Mouse (Mus musculus): ENCODE results near the gene Ehd4. TPM values are rescaled to one million over a fixed set of nuclear protein-coding genes. Genes with fewer than 3 reads are reported as not detected.
A peak's percentile ranks its signal among the peaks of the same experiment; 100 is the strongest.

Ehd4 gene
- polyA plus RNA-seq, 1 experiment from 2014 or later = 164 TPM

GRCm38 (mm10) chr2:120167763-120168162 is 13.4 kb upstream of the Ehd4 start:
- H3K4me2 ChIP-seq = no peak overlapping the region
- no peaks in the 10 kb centered on the region for H3K9me3 ChIP-seq
- H3K27me3 ChIP-seq (replicated peaks) = no peaks in the 10 kb centered on the region
- H3K4me3 ChIP-seq = no peak overlapping the region
- H3K4me1 ChIP-seq = 0 out of 2 replicates have a peak, but pooled peaks cover 4% of the 10 kb centered on the region
- no peak overlapping the region for H3K27ac ChIP-seq (replicated peaks)
- no peaks in the 10 kb centered on the region for H3K36me3 ChIP-seq
- 85% methylated on average over 8 of the region's 8 CpGs for WGBS
- no peak overlapping the region for H3K9ac ChIP-seq
- ATAC-seq (ENCODE audit: extremely low read depth, insufficient number of reproducible peaks, low FRiP score, low TSS enrichment) = no peak

- Histone ChIP-seq H3K4me1 (0 out of 2 replicates have a peak, but pooled peaks cover 4% of the 10 kb centered on the region), H3K4me2 (no peak overlapping the region), H3K9me3 (no peaks in the 10 kb centered on the region), H3K4me3 (no peak overlapping the region), H3K27me3 (replicated peaks) (no peaks in the 10 kb centered on the region), H3K9ac (no peak overlapping the region), H3K27ac (replicated peaks) (no peak overlapping the region), H3K36me3 (no peaks in the 10 kb centered on the region)
- no peak for ATAC-seq (ENCODE audit: extremely low read depth, insufficient number of reproducible peaks, low FRiP score, low TSS enrichment)
- WGBS = 75% methylated on average over 10 of the region's 10 CpGs
Observed at GRCm38 (mm10) chr2:120165474-120165873, 11.1 kb upstream of the Ehd4 start.

- WGBS = 88% methylated on average over 2 of the region's 2 CpGs
- no peak overlapping the region for H3K4me3 ChIP-seq
- ATAC-seq (ENCODE audit: extremely low read depth, insufficient number of reproducible peaks, low FRiP score, low TSS enrichment) = no peak
- peaks cover 8% of the 10 kb centered on the region for H3K4me1 ChIP-seq
- H3K36me3 ChIP-seq = no peaks in the 10 kb centered on the region
- no peak overlapping the region for H3K9ac ChIP-seq
- no peak overlapping the region for H3K4me2 ChIP-seq
- H3K27ac ChIP-seq (replicated peaks) = no peak overlapping the region
- peaks cover 4% of the 10 kb centered on the region; the same call in 1 of the 2 replicates for H3K9me3 ChIP-seq
- H3K27me3 ChIP-seq (replicated peaks) = no peaks in the 10 kb centered on the region
Observed at GRCm38 (mm10) chr2:120159434-120159833, 5.0 kb upstream of the Ehd4 start.

- peaks cover 4% of the 10 kb centered on the region; the same call in 1 of the 2 replicates for H3K9me3 ChIP-seq
- 38% methylated on average over 1 of the region's 1 CpGs for WGBS
- H3K4me3 ChIP-seq = no peak overlapping the region
- peaks cover 8% of the 10 kb centered on the region for H3K4me1 ChIP-seq
- ATAC-seq (ENCODE audit: extremely low read depth, insufficient number of reproducible peaks, low FRiP score, low TSS enrichment) = no peak
- H3K4me2 ChIP-seq = no peak overlapping the region
- no peak overlapping the region for H3K9ac ChIP-seq
- no peak overlapping the region for H3K27ac ChIP-seq (replicated peaks)
- H3K27me3 ChIP-seq (replicated peaks) = no peaks in the 10 kb centered on the region
- no peaks in the 10 kb centered on the region for H3K36me3 ChIP-seq
Observed at GRCm38 (mm10) chr2:120158846-120159245, 4.4 kb upstream of the Ehd4 start.

GRCm38 (mm10) chr2:120158016-120158415 is 3.6 kb upstream of the Ehd4 start:
- Histone ChIP-seq H3K4me1 (peaks cover 17% of the 10 kb centered on the region), H3K36me3 (no peaks in the 10 kb centered on the region), H3K27ac (replicated peaks) (no peak overlapping the region), H3K27me3 (replicated peaks) (no peaks in the 10 kb centered on the region), H3K4me3 (no peak overlapping the region), H3K4me2 (no peak overlapping the region), H3K9ac (no peak overlapping the region), H3K9me3 (peaks cover 4% of the 10 kb centered on the region; the same call in 1 of the 2 replicates)
- ATAC-seq (ENCODE audit: extremely low read depth, insufficient number of reproducible peaks, low FRiP score, low TSS enrichment) = no peak
- 49% methylated on average over 5 of the region's 5 CpGs for WGBS

- no peak overlapping the region for H3K9ac ChIP-seq
- no peak overlapping the region for H3K4me3 ChIP-seq
- H3K4me2 ChIP-seq = no peak overlapping the region
- H3K27me3 ChIP-seq (replicated peaks) = no peaks in the 10 kb centered on the region
- H3K4me1 ChIP-seq = peaks cover 19% of the 10 kb centered on the region
- no peak for ATAC-seq (ENCODE audit: extremely low read depth, insufficient number of reproducible peaks, low FRiP score, low TSS enrichment)
- 75% methylated on average over 2 of the region's 2 CpGs for WGBS
- no peaks in the 10 kb centered on the region for H3K36me3 ChIP-seq
- H3K9me3 ChIP-seq = peaks cover 4% of the 10 kb centered on the region; the same call in 1 of the 2 replicates
- no peak overlapping the region for H3K27ac ChIP-seq (replicated peaks)
Observed at GRCm38 (mm10) chr2:120157606-120158005, 3.2 kb upstream of the Ehd4 start.

- H3K4me1 ChIP-seq = peaks cover 43% of the 10 kb centered on the region
- under 1% methylated on average over 38 of the region's 38 CpGs for WGBS
- no peak for ATAC-seq (ENCODE audit: extremely low read depth, insufficient number of reproducible peaks, low FRiP score, low TSS enrichment)
Observed at GRCm38 (mm10) chr2:120153586-120154360, 633 bp downstream of the Ehd4 start.

GRCm38 (mm10) chr2:120150571-120150970 is 3.8 kb downstream of the Ehd4 start:
- Histone ChIP-seq H3K27me3 (replicated peaks) (no peaks in the 10 kb centered on the region), H3K27ac (replicated peaks) (0 out of 2 replicates have a peak overlapping the region, but pooled peaks have one; percentile 10), H3K9ac (no peak overlapping the region), H3K36me3 (peaks cover 11% of the 10 kb centered on the region), H3K9me3 (no peaks in the 10 kb centered on the region), H3K4me2 (no peak overlapping the region), H3K4me1 (peaks cover 70% of the 10 kb centered on the region), H3K4me3 (no peak overlapping the region)
- ATAC-seq (ENCODE audit: extremely low read depth, insufficient number of reproducible peaks, low FRiP score, low TSS enrichment) = no peak
- 77% methylated on average over 3 of the region's 3 CpGs for WGBS

More at GRCm38 (mm10) chr2:120153586-120154360, 633 bp downstream of the Ehd4 start:
- Histone ChIP-seq H3K36me3 (peaks cover 11% of the 10 kb centered on the region), H3K27me3 (replicated peaks) (no peaks in the 10 kb centered on the region), H3K27ac (replicated peaks) (peak overlapping the region; percentile 87), H3K9ac (peak overlapping the region; percentile 97), H3K9me3 (peaks cover 4% of the 10 kb centered on the region; the same call in 1 of the 2 replicates), H3K4me2 (peak overlapping the region; percentile 97), H3K4me3 (peak overlapping the region; percentile 96)

- WGBS = 80% methylated on average over 7 of the region's 7 CpGs
- no peak overlapping the region for H3K9ac ChIP-seq
- H3K27ac ChIP-seq (replicated peaks) = peak overlapping the region; percentile 29; the same call in 1 of the 2 replicates
Observed at GRCm38 (mm10) chr2:120149634-120150033, 4.8 kb downstream of the Ehd4 start.

GRCm38 (mm10) chr2:120147999-120148398 is 6.4 kb downstream of the Ehd4 start:
- Histone ChIP-seq H3K4me1 (peaks cover 62% of the 10 kb centered on the region), H3K27ac (replicated peaks) (peak overlapping the region; percentile 86), H3K36me3 (peaks cover 11% of the 10 kb centered on the region), H3K4me3 (no peak overlapping the region), H3K9ac (peak overlapping the region; percentile 41), H3K27me3 (replicated peaks) (no peaks in the 10 kb centered on the region), H3K9me3 (no peaks in the 10 kb centered on the region), H3K4me2 (peak overlapping the region; percentile 55)
- ATAC-seq (ENCODE audit: extremely low read depth, insufficient number of reproducible peaks, low FRiP score, low TSS enrichment) = peak; percentile 68; the same call in 1 of the 2 replicates
- 21% methylated on average over 3 of the region's 3 CpGs for WGBS

More at GRCm38 (mm10) chr2:120149634-120150033, 4.8 kb downstream of the Ehd4 start:
- no peaks in the 10 kb centered on the region for H3K27me3 ChIP-seq (replicated peaks)
- peaks cover 11% of the 10 kb centered on the region for H3K36me3 ChIP-seq
- ATAC-seq (ENCODE audit: extremely low read depth, insufficient number of reproducible peaks, low FRiP score, low TSS enrichment) = no peak
- H3K4me2 ChIP-seq = no peak overlapping the region
- H3K4me1 ChIP-seq = peaks cover 71% of the 10 kb centered on the region
- H3K9me3 ChIP-seq = no peaks in the 10 kb centered on the region
- no peak overlapping the region for H3K4me3 ChIP-seq

GRCm38 (mm10) chr2:120147364-120147763 is 7.0 kb downstream of the Ehd4 start:
- ATAC-seq (ENCODE audit: extremely low read depth, insufficient number of reproducible peaks, low FRiP score, low TSS enrichment) = no peak
- WGBS = 23% methylated on average over 2 of the region's 2 CpGs
- peak overlapping the region; percentile 86 for H3K27ac ChIP-seq (replicated peaks)
- H3K36me3 ChIP-seq = peaks cover 11% of the 10 kb centered on the region
- no peaks in the 10 kb centered on the region for H3K9me3 ChIP-seq
- peaks cover 58% of the 10 kb centered on the region for H3K4me1 ChIP-seq
- no peak overlapping the region for H3K9ac ChIP-seq
- H3K4me2 ChIP-seq = peak overlapping the region; percentile 55
- no peaks in the 10 kb centered on the region for H3K27me3 ChIP-seq (replicated peaks)
- no peak overlapping the region for H3K4me3 ChIP-seq

All from heart, embryonic 13.5 days (tissue).